Mouse (Mus musculus): ENCODE measurements at regions not wholly inside any gene's neighbourhood (a gene's known extent, or its start where the extent isn't known, plus 50 kb on each side); places are given as distances from the start of the nearest gene placed in this dataset.
"Not testable (repeated sequence)": the region's sequence is repeated elsewhere in the genome, so short reads cannot be mapped to it uniquely, and the experiment has no call there.

GRCm38 (mm10) chr16:65312947-65313346 is 207.3 kb upstream of the Htr1f start:
- no peak for ATAC-seq (replicated peaks; ENCODE audit: insufficient number of reproducible peaks, low FRiP score, low TSS enrichment, poor library complexity, severe bottlenecking)

GRCm38 (mm10) chr16:65315052-65315451 is 205.3 kb upstream of the Pou1f1 start:
- ATAC-seq (replicated peaks; ENCODE audit: insufficient number of reproducible peaks, low FRiP score, low TSS enrichment, poor library complexity, severe bottlenecking): no peak

GRCm38 (mm10) chr16:65332412-65332811 is 187.9 kb upstream of the Pou1f1 start:
- no peak for ATAC-seq (replicated peaks; ENCODE audit: insufficient number of reproducible peaks, low FRiP score, low TSS enrichment, poor library complexity, severe bottlenecking)

GRCm38 (mm10) chr16:65339225-65339624 is 181.1 kb upstream of the Pou1f1 start:
- no peak for ATAC-seq (replicated peaks; ENCODE audit: insufficient number of reproducible peaks, low FRiP score, low TSS enrichment, poor library complexity, severe bottlenecking)

- no peak for ATAC-seq (replicated peaks; ENCODE audit: insufficient number of reproducible peaks, low FRiP score, low TSS enrichment, poor library complexity, severe bottlenecking)
These were observed 160.4 kb upstream of the Pou1f1 start for GRCm38 (mm10) chr16:65359881-65360280.

- no peak for ATAC-seq (replicated peaks; ENCODE audit: insufficient number of reproducible peaks, low FRiP score, low TSS enrichment, poor library complexity, severe bottlenecking)
These were observed 151.0 kb upstream of the Pou1f1 start for GRCm38 (mm10) chr16:65369271-65369670.

GRCm38 (mm10) chr16:65370939-65371338 is 149.4 kb upstream of the Pou1f1 start:
- no peak for ATAC-seq (replicated peaks; ENCODE audit: insufficient number of reproducible peaks, low FRiP score, low TSS enrichment, poor library complexity, severe bottlenecking)

- ATAC-seq (replicated peaks; ENCODE audit: insufficient number of reproducible peaks, low FRiP score, low TSS enrichment, poor library complexity, severe bottlenecking): no peak
These were observed 143.8 kb upstream of the Pou1f1 start for GRCm38 (mm10) chr16:65376553-65376952.

- ATAC-seq (replicated peaks; ENCODE audit: insufficient number of reproducible peaks, low FRiP score, low TSS enrichment, poor library complexity, severe bottlenecking): no peak
These were observed 142.0 kb upstream of the Pou1f1 start for GRCm38 (mm10) chr16:65378276-65378675.

- ATAC-seq (replicated peaks; ENCODE audit: insufficient number of reproducible peaks, low FRiP score, low TSS enrichment, poor library complexity, severe bottlenecking): no peak
These were observed 140.4 kb upstream of the Pou1f1 start for GRCm38 (mm10) chr16:65379939-65380338.

- no peak for ATAC-seq (replicated peaks; ENCODE audit: insufficient number of reproducible peaks, low FRiP score, low TSS enrichment, poor library complexity, severe bottlenecking)
These were observed 116.2 kb upstream of the Pou1f1 start for GRCm38 (mm10) chr16:65403926-65404648.

GRCm38 (mm10) chr16:65404816-65405215 is 115.5 kb upstream of the Pou1f1 start:
- ATAC-seq (replicated peaks; ENCODE audit: insufficient number of reproducible peaks, low FRiP score, low TSS enrichment, poor library complexity, severe bottlenecking): no peak

GRCm38 (mm10) chr16:65405824-65406556 is 114.3 kb upstream of the Pou1f1 start:
- ATAC-seq (replicated peaks; ENCODE audit: insufficient number of reproducible peaks, low FRiP score, low TSS enrichment, poor library complexity, severe bottlenecking): no peak

- ATAC-seq (replicated peaks; ENCODE audit: insufficient number of reproducible peaks, low FRiP score, low TSS enrichment, poor library complexity, severe bottlenecking): not testable (repeated sequence)
These were observed 88.3 kb upstream of the Pou1f1 start for GRCm38 (mm10) chr16:65432046-65432445.

GRCm38 (mm10) chr16:65436076-65436475 is 84.2 kb upstream of the Pou1f1 start:
- no peak for ATAC-seq (replicated peaks; ENCODE audit: insufficient number of reproducible peaks, low FRiP score, low TSS enrichment, poor library complexity, severe bottlenecking)

- ATAC-seq (replicated peaks; ENCODE audit: insufficient number of reproducible peaks, low FRiP score, low TSS enrichment, poor library complexity, severe bottlenecking): no peak
These were observed 78.4 kb upstream of the Pou1f1 start for GRCm38 (mm10) chr16:65441954-65442353.

- ATAC-seq (replicated peaks; ENCODE audit: insufficient number of reproducible peaks, low FRiP score, low TSS enrichment, poor library complexity, severe bottlenecking): no peak
These were observed 71.5 kb upstream of the Pou1f1 start for GRCm38 (mm10) chr16:65448810-65449209.

GRCm38 (mm10) chr16:65450706-65451105 is 69.6 kb upstream of the Pou1f1 start:
- 0 out of 2 replicates have a peak, but pooled peaks have one; percentile 40 for ATAC-seq (replicated peaks; ENCODE audit: insufficient number of reproducible peaks, low FRiP score, low TSS enrichment, poor library complexity, severe bottlenecking)

GRCm38 (mm10) chr16:65451885-65452284 is 68.4 kb upstream of the Pou1f1 start:
- ATAC-seq (replicated peaks; ENCODE audit: insufficient number of reproducible peaks, low FRiP score, low TSS enrichment, poor library complexity, severe bottlenecking): no peak

GRCm38 (mm10) chr16:65456948-65457347 is 63.4 kb upstream of the Pou1f1 start:
- not testable (repeated sequence) for ATAC-seq (replicated peaks; ENCODE audit: insufficient number of reproducible peaks, low FRiP score, low TSS enrichment, poor library complexity, severe bottlenecking)
